Mouse (Mus musculus): Measurements from ENCODE around the gene Pla2g4d. TPM values are rescaled to one million over a fixed set of nuclear protein-coding genes. Genes with fewer than 3 reads are reported as not detected.

The Pla2g4d gene
- 0.02 TPM in 1 of 2 replicates, not detected in the other for polyA plus RNA-seq (2016; fragmentation: Nextera tagmentation; extraction: Ambion mirVana)

DNA sequence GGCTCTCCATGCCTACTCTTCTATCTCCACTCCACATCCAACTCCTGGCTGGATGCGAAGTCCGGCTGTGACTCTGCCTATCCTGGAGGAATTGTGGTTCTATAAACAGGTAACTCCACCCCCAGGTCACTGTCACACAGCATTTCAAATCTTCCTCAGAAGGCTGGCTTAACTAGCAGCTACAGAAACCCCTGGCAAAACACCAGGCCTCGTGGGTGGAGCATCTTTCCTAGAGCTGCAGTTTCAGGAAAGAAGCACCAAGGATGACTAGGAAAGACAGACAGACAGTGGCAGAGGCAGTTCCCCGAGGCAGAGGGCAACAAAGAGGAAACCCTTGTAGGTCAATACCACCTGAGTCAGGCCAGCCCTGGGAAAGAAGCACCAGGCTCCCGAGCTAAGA lies at the start of gene Pla2g4d:
Gene Pla2g4d, minus strand, starts transcription at position 203 of the 400 bp plus-strand sequence.
- no peak within 1 kb of the TSS for H3K4me3 ChIP-seq
- no peak for DNase-seq (ENCODE audit: low spot score)
- no peak within 1 kb of the TSS for H3K27ac ChIP-seq (replicated peaks)
- no peaks in the 10 kb centered on the region for H3K9me3 ChIP-seq (replicated peaks)
- WGBS: 78% methylated on average over 5 of the region's 5 CpGs
- no peaks in the 10 kb centered on the region for H3K36me3 ChIP-seq
- H3K27me3 ChIP-seq (ENCODE audit: low read depth, poor library complexity, severe bottlenecking): no peaks in the 10 kb centered on the region
- no peaks in the 10 kb centered on the region for H3K4me1 ChIP-seq

DNA sequence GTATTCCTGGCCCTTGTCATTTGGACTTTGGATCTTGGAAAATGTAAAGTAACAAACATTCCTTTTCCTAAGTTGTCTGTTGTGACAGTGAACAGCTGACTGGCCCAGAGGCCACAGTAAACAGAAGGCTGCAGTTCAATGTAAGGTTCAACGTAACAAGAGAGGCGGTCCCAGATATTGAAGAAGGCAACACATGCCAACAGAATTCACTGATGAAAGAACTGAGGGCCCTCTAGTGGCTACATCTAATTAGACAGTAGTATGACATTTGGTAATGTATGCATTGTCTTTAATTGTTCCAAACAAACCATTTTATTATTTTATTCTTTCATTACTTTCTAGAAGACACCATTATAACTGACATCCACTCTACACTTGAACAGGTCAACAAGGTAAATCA lies 48.9 kb upstream of the Pla2g4d start:
- H3K36me3 ChIP-seq: peaks cover 88% of the 10 kb centered on the region
- 88% methylated on average over 2 of the region's 2 CpGs for WGBS
- H3K27ac ChIP-seq (replicated peaks): no peak overlapping the region
- H3K4me3 ChIP-seq: no peak overlapping the region
- H3K9me3 ChIP-seq (replicated peaks): no peaks in the 10 kb centered on the region
- DNase-seq (ENCODE audit: low spot score): no peak
- no peaks in the 10 kb centered on the region for H3K27me3 ChIP-seq (ENCODE audit: low read depth, poor library complexity, severe bottlenecking)
- no peaks in the 10 kb centered on the region for H3K4me1 ChIP-seq

DNA sequence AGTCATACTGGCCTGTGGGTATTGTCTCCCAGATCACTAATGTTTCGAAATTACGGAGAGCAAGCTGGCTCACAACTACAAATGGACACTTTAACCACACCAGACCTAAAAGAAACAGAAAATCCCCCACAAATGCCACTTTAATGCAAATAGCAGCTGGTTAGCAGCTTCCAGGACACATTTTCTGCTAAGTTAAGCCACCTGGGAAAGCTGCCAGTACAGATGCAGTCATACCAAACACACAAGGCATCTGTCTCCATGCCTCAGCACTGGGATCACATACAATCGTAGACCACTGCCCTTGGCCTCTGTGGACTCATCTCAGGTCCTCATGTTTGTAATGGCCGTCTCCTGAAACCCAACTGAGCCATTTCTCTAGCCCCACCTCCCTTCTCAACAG lies 42.6 kb upstream of the Pla2g4d start:
- H3K36me3 ChIP-seq: peaks cover 86% of the 10 kb centered on the region
- H3K9me3 ChIP-seq (replicated peaks): no peaks in the 10 kb centered on the region

DNA sequence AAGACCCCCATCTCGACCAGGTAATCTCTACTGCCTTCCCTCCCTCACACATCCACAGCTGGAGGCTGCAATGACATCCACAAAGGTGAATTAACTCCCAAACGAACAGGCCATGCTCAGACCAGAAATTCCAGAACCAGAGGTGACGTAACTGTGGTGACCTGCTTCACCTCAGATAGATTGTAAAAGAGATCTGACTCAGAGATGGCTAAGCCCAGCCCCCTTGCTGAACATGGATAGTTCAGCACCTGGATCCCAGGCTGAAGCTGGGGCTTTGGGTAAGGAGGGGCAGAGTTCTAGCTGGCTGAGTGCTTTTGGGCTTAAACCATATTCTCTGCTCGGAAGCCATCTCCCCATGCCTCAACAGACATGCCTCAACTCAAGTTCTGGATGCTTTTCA lies 26.1 kb upstream of the Pla2g4d start:
- no peaks in the 10 kb centered on the region for H3K4me1 ChIP-seq
- peaks cover 43% of the 10 kb centered on the region for H3K36me3 ChIP-seq
- DNase-seq (ENCODE audit: low spot score): no peak
- WGBS: 81% methylated on average over 4 of the region's 4 CpGs
- H3K27ac ChIP-seq (replicated peaks): no peak overlapping the region
- no peak overlapping the region for H3K4me3 ChIP-seq
- H3K27me3 ChIP-seq (ENCODE audit: low read depth, poor library complexity, severe bottlenecking): no peaks in the 10 kb centered on the region
- H3K9me3 ChIP-seq (replicated peaks): no peaks in the 10 kb centered on the region

More for the DNA sequence above, 42.6 kb upstream of the Pla2g4d start:
- Histone ChIP-seq H3K27me3 (ENCODE audit: low read depth, poor library complexity, severe bottlenecking) (no peaks in the 10 kb centered on the region), H3K4me1 (no peaks in the 10 kb centered on the region), H3K4me3 (no peak overlapping the region), H3K27ac (replicated peaks) (no peak overlapping the region)
- no peak for DNase-seq (ENCODE audit: low spot score)
- 93% methylated on average over 4 of the region's 4 CpGs for WGBS

DNA sequence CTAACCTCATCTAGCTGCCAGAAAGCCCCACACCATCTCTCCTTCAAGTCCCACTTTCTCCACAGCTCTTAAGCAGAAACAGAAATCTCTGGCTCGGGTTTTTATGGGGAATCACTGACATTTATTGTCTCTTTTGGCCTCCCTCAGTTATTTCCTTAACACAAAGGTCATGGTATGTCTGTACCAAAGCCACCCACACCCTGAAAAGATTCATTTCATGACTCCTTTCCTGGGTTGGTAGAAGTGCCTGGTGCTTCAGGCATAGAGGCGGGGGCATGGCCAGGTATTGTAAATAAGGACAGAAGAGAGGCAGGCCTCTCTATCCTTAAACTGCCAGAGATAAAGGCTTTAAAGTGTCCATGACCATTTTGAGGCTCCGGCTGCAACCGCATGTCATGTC lies 25.5 kb upstream of the Pla2g4d start:
- DNase-seq (ENCODE audit: low spot score): no peak
- Histone ChIP-seq H3K4me1 (no peaks in the 10 kb centered on the region), H3K4me3 (no peak overlapping the region), H3K27ac (replicated peaks) (no peak overlapping the region), H3K36me3 (peaks cover 38% of the 10 kb centered on the region), H3K27me3 (ENCODE audit: low read depth, poor library complexity, severe bottlenecking) (no peaks in the 10 kb centered on the region), H3K9me3 (replicated peaks) (no peaks in the 10 kb centered on the region)
- 87% methylated on average over 4 of the region's 4 CpGs for WGBS

DNA sequence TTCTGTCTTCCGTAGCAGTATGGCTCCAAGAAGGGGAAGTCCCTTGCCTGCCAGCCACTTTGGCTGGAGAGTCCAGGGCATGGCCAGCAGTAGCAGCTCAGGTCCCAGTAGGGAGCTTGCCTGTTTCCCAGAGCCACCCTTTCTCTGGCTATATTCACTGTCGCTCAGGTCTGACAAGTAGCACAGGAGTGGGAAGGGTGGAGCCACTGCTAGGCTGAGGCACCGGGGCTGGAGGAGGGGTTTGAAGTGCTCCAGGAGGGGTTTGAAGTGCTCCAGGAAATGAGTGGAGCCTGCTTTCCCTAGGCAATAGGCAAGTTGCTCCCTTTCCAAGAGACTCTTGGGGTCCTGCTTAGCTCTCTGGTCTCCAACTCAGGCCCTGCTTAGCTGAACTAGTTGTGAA lies 25.0 kb upstream of the Pla2g4d start, which contains the start of gene Pla2g4f:
Gene Pla2g4f, minus strand, starts transcription at position 190 of the 400 bp plus-strand sequence.
- H3K4me3 ChIP-seq: no peak within 1 kb of the TSS
- H3K27me3 ChIP-seq (ENCODE audit: low read depth, poor library complexity, severe bottlenecking): no peaks in the 10 kb centered on the region
- 67% methylated on average over 3 of the region's 3 CpGs for WGBS
- no peaks in the 10 kb centered on the region for H3K4me1 ChIP-seq
- no peak for DNase-seq (ENCODE audit: low spot score)
- peaks cover 33% of the 10 kb centered on the region for H3K36me3 ChIP-seq
- H3K27ac ChIP-seq (replicated peaks): no peak within 1 kb of the TSS
- no peaks in the 10 kb centered on the region for H3K9me3 ChIP-seq (replicated peaks)

DNA sequence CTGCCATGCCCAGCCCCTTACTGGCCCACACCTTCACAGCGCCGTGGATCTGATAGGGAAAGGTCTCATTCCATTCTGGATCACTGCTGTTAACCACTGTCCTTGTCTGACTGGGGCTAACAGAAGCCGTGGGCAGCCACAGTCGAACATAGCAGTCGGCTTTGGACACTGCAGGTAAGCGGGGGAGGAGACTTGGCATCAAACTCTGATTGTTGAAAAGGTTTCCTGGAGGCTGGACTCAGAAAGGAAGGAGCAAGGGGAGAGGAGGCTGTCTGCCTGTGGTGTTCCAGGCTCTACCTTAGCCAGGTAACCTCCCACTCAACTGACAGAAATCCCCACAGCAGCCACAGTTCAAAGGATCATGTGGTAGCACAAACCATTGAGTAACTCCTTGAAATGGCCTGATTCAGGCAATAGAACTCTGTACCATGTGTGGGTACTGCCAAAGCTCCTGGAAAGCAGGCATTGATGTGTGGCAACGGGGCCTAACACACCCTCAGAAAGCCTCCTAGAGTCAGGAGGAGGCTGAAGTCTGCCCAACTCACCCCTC lies 23.4 kb upstream of the Pla2g4d start:
- no peaks in the 10 kb centered on the region for H3K4me1 ChIP-seq
- 84% methylated on average over 7 of the region's 7 CpGs for WGBS
- no peak for DNase-seq (ENCODE audit: low spot score)

DNA sequence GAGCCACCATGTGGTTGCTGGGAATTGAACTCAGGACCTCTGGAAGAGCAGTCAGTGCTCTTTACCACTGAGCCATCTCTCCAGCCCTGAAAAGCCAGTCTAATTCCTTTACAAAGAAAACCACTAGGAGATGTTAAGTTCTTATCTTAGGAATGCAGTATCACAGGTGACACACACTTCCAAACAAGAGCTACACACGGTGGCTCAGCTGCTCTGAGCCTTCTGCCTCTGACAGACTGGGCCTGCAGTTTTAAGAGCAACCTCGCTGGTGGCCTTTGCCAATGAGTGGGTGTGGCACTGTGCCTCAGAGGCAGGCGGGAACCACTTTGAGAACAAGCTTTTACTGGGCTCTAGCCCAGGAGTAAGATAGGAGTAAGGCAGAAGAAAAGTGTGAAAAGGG lies 15.1 kb upstream of the Pla2g4d start:
- Histone ChIP-seq H3K27me3 (ENCODE audit: low read depth, poor library complexity, severe bottlenecking) (no peaks in the 10 kb centered on the region), H3K4me3 (no peak overlapping the region), H3K27ac (replicated peaks) (no peak overlapping the region), H3K9me3 (replicated peaks) (no peaks in the 10 kb centered on the region), H3K36me3 (no peaks in the 10 kb centered on the region), H3K4me1 (no peaks in the 10 kb centered on the region)
- WGBS: 41% methylated on average over 3 of the region's 3 CpGs
- DNase-seq (ENCODE audit: low spot score): no peak

More for the DNA sequence above, 23.4 kb upstream of the Pla2g4d start:
- no peak overlapping the region for H3K27ac ChIP-seq (replicated peaks)
- H3K36me3 ChIP-seq: peaks cover 17% of the 10 kb centered on the region
- H3K9me3 ChIP-seq (replicated peaks): no peaks in the 10 kb centered on the region
- no peaks in the 10 kb centered on the region for H3K27me3 ChIP-seq (ENCODE audit: low read depth, poor library complexity, severe bottlenecking)
- H3K4me3 ChIP-seq: no peak overlapping the region

DNA sequence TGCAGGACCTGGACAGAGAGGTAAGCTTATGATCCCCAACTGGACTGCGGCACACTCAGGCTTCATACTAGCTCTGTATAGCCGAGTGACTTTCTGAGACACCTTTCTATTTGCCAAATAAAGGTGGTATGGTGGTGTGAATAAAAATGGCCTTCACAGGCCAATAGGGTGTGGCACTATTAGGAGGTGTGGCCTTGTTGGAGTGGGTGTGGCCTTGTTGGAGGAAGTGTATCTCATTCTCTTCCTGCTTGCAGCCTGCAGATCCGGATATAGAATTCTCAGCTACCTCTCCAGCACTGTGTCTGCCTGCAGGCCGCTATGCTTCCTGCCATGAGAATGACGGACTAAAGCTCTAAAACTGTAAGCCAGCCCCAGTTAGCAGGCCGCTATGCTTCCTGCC lies 12.1 kb upstream of the Pla2g4d start:
- no peaks in the 10 kb centered on the region for H3K4me1 ChIP-seq
- H3K27ac ChIP-seq (replicated peaks): no peak overlapping the region
- H3K4me3 ChIP-seq: no peak overlapping the region
- no peaks in the 10 kb centered on the region for H3K36me3 ChIP-seq
- DNase-seq (ENCODE audit: low spot score): no peak
- no peaks in the 10 kb centered on the region for H3K9me3 ChIP-seq (replicated peaks)
- no peaks in the 10 kb centered on the region for H3K27me3 ChIP-seq (ENCODE audit: low read depth, poor library complexity, severe bottlenecking)
- 93% methylated on average over 6 of the region's 6 CpGs for WGBS

DNA sequence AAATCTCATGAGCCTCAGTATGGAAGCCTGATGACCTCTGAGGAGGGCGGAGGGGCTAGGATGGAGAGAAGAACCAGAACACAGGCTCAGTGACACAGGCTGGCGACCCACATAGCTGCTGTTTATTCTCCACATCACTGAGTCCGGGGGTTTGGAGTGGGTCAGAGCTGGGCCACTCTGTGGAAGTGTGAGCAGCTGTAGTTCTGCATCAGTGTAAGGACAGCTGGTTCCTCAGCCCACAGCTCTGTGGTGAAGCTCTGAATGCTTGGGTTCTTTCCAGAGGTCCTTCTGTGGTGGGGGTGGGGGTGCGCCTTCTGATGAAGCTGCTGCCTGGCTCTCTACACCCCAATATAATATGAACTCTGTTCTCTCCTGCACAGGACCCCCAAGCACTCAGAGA lies 10.9 kb upstream of the Pla2g4d start:
- Histone ChIP-seq H3K9me3 (replicated peaks) (no peaks in the 10 kb centered on the region), H3K36me3 (no peaks in the 10 kb centered on the region), H3K4me3 (no peak overlapping the region), H3K4me1 (no peaks in the 10 kb centered on the region), H3K27me3 (ENCODE audit: low read depth, poor library complexity, severe bottlenecking) (no peaks in the 10 kb centered on the region), H3K27ac (replicated peaks) (no peak overlapping the region)
- no peak for DNase-seq (ENCODE audit: low spot score)
- WGBS: 86% methylated on average over 4 of the region's 4 CpGs

DNA sequence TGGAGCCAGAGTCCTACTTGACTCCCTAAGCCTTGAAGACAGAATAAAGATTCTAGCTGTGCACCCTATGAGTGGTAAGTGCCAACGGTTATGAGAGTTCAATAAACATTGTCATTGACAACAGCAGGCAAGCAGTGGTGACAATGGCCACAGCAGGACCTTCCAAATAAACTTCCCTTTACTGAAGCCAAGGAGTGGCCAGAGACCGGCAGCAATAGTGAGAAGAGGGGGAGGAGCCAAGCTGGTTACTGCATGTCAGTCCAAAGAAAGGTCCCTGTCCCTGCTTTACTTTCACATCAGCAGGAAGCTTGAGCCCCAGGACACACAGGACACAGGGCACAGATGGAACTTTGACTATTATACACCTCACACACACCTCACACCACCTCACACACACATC lies 7.2 kb upstream of the Pla2g4d start:
- H3K4me1 ChIP-seq: no peaks in the 10 kb centered on the region
- H3K27ac ChIP-seq (replicated peaks): no peak overlapping the region
- no peak for DNase-seq (ENCODE audit: low spot score)
- no peaks in the 10 kb centered on the region for H3K36me3 ChIP-seq
- WGBS: 15% methylated on average over 2 of the region's 2 CpGs
- H3K4me3 ChIP-seq: no peak overlapping the region
- H3K27me3 ChIP-seq (ENCODE audit: low read depth, poor library complexity, severe bottlenecking): no peaks in the 10 kb centered on the region
- H3K9me3 ChIP-seq (replicated peaks): no peaks in the 10 kb centered on the region

DNA sequence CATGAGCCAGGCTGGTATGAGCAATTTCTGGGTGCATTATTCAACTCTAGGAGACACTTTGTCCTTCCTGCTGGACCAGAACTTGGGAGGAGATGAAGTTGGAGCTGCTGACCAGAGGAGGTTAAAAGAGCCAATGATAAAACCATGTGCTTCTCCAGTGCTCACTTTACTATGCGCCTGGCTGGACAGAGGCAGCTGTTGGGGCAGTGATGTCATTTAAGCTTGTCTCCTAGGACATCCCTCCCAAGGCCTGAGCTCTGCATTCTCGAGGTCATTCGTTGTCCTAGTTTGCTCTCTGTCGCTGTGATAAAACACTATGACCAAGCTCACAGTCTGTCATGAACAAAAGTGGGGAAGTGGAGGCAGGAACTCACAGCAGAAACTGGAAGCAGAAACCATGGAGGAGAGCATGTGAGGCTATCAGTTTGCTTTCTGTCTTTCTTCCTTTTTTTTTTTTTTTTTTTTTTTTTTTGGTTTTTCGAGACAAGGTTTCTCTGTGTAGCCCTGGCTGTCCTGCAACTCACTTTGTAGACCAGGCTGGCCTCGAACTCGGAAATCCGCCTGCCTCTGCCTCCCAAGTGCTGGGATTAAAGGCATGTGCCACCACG lies 2.6 kb upstream of the Pla2g4d start:
- 89% methylated on average over 9 of the region's 9 CpGs for WGBS
- Histone ChIP-seq H3K4me3 (no peak overlapping the region), H3K36me3 (no peaks in the 10 kb centered on the region), H3K9me3 (replicated peaks) (no peaks in the 10 kb centered on the region), H3K4me1 (no peaks in the 10 kb centered on the region), H3K27ac (replicated peaks) (no peak overlapping the region), H3K27me3 (ENCODE audit: low read depth, poor library complexity, severe bottlenecking) (no peaks in the 10 kb centered on the region)
- DNase-seq (ENCODE audit: low spot score): no peak

DNA sequence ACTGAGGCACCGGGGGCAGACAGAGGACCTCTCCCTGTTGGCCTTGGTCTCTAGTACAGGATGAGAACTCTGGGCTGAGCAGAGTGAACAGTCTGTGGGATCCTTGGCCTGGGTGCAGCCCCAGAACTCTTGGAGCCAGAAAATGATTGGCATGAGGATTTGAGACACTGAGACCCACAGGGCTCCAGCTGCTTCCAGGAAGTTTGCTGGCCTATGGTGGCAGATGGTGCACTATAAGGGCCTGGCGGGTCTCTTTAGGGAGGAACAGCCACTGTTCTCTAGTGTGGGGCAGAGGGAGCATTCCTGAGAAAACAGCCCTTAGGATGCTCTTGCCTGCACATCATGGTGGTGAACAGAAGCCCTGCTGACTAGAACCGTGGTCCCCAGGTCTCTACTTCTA lies 596 bp downstream of the Pla2g4d start:
- no peak for DNase-seq (ENCODE audit: low spot score)
- no peaks in the 10 kb centered on the region for H3K9me3 ChIP-seq (replicated peaks)
- H3K4me3 ChIP-seq: no peak overlapping the region
- no peaks in the 10 kb centered on the region for H3K27me3 ChIP-seq (ENCODE audit: low read depth, poor library complexity, severe bottlenecking)
- H3K27ac ChIP-seq (replicated peaks): no peak overlapping the region
- 93% methylated on average over 3 of the region's 3 CpGs for WGBS
- no peaks in the 10 kb centered on the region for H3K4me1 ChIP-seq
- no peaks in the 10 kb centered on the region for H3K36me3 ChIP-seq
